Mouse (Mus musculus) forebrain, embryonic 10.5 days (tissue): ENCODE measurements around the gene 0610009B22Rik. TPM values are rescaled to one million over a fixed set of nuclear protein-coding genes. Genes with fewer than 3 reads are reported as not detected.

Experiments
- DNase-seq: peaks from one replicate; pipeline ENCODE4 v3.0.0-alpha.2; 2017; ENCODE audit warnings: low spot score; ENCODE audit errors: extremely low spot score
- H3K27ac ChIP-seq: fragments of 300-500 bp; sonication (generic); 2 replicates; pipeline ENCODE4 v1.5.1; 2016; ENCODE audit warnings: mild to moderate bottlenecking
- H3K27me3 ChIP-seq: fragments of 300-500 bp; sonication (generic); 2 replicates; pipeline ENCODE4 v1.6.1; 2016; ENCODE audit warnings: mild to moderate bottlenecking; ENCODE audit not compliant: poor library complexity, severe bottlenecking
- H3K36me3 ChIP-seq: fragments of 300-500 bp; sonication (generic); replicated peaks from 2 replicates; pipeline ENCODE4 v1.6.1; 2016; ENCODE audit warnings: mild to moderate bottlenecking, moderate library complexity
- H3K4me1 ChIP-seq: fragments of 300-500 bp; sonication (generic); 2 replicates; pipeline ENCODE4 v1.6.1; 2016
- H3K4me3 ChIP-seq: fragments of 300-500 bp; sonication (generic); 2 replicates; pipeline ENCODE4 v1.5.1; 2016; ENCODE audit warnings: mild to moderate bottlenecking, moderate library complexity
- H3K9me3 ChIP-seq: fragments of 300-500 bp; sonication (generic); 2 replicates; pipeline ENCODE4 v1.6.1; 2016; ENCODE audit warnings: mild to moderate bottlenecking, moderate library complexity
- WGBS: fragments of 180-500 bp; shearing (Covaris S2); methylation state at CpG from one replicate; pipeline ENCODE4 v1.1.7; 2016; 5-methylcytosine and 5-hydroxymethylcytosine counted together
- polyA plus RNA-seq: library from polyadenylated mRNA; unstranded; fragments of >200 nt; fragmentation: Nextera tagmentation; extraction: Ambion mirVana; gene quantifications from 2 replicates; pipeline ENCODE4 v1.2.1, GENCODE M21; 2016

0610009B22Rik gene
- polyA plus RNA-seq, 1 experiment from 2014 or later = 78.7 TPM

DNA sequence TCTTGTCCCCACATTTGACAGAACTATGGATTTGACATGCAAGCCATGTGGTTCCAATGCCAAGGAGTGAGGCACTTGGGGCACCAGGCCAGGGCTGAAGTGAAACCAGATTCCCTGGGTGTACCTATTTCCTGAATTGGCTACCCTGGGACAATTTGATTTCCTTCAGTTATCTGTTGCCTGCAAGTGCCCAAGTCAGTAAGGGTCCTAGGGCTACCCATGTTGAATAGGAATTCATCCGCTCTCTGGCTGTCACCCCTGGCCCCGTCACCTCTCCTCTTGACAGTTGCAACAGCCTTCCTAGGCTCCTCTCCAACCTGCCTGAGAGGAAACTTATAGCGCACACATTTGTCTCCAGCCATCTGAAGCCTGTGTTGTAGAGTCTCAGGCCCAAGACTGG lies 33.8 kb downstream of the 0610009B22Rik start:
- WGBS = 95% methylated on average over 3 of the region's 3 CpGs
- H3K4me3 ChIP-seq = no peak overlapping the region
- H3K4me1 ChIP-seq = peaks cover 21% of the 10 kb centered on the region

DNA sequence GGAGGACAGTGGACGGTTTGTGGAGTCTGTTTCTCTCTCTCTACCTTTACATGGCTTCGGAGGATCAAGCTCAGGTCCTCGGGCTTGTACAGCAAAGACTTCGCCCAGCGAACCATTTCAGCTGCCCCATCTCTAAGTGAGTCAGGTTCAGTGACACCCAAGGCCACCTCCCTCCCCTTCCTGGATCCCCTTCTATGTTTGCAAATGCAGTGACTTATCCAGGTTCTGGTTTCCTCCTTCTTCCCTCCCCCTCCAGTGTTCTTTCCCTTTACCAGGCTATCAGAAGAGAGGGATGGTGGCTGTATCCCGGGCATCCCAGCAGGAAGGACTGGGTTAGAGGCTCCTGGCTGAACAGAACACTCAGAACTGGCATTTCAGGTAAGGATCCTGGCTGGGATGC lies 34.9 kb downstream of the 0610009B22Rik start:
- WGBS = 92% methylated on average over 6 of the region's 6 CpGs
- no peak for DNase-seq
- Histone ChIP-seq H3K36me3 (no peaks in the 10 kb centered on the region), H3K9me3 (no peaks in the 10 kb centered on the region), H3K4me3 (no peak overlapping the region), H3K27ac (no peak overlapping the region), H3K4me1 (peaks cover 33% of the 10 kb centered on the region), H3K27me3 (peaks cover 32% of the 10 kb centered on the region)

More for the DNA sequence above, 33.8 kb downstream of the 0610009B22Rik start:
- H3K27me3 ChIP-seq = peaks cover 22% of the 10 kb centered on the region
- no peaks in the 10 kb centered on the region for H3K9me3 ChIP-seq
- H3K36me3 ChIP-seq = no peaks in the 10 kb centered on the region
- DNase-seq = no peak
- no peak overlapping the region for H3K27ac ChIP-seq

DNA sequence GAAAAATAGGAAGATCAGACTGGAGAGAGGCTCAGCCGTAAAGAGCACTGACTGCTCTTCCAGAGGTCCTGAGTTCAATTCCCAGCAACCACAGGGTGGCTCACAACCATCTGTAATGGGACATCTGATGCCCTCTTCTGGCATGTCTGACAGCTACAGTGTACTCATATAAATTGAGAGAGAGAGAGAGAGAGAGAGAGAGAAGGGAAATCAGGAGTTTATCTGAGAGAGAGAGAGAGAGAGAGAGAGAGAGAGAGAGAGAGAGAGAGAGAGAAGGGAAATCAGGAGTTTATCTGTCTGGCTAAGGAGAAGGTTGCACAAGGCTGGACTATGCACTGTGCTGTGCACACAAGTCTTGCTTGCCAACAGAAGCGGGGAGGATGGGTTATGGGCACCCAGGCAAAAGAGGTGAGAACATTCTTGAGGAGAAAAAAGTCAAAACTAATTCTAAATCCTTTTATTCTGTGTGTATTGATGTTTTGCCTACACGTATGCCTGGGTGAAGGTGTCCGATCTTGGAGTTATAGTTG lies 35.7 kb downstream of the 0610009B22Rik start:
- Histone ChIP-seq H3K4me1 (peaks cover 41% of the 10 kb centered on the region), H3K27me3 (peaks cover 32% of the 10 kb centered on the region), H3K4me3 (no peak overlapping the region), H3K9me3 (no peaks in the 10 kb centered on the region), H3K27ac (no peak overlapping the region), H3K36me3 (no peaks in the 10 kb centered on the region)
- DNase-seq = no peak
- 94% methylated on average over 4 of the region's 4 CpGs for WGBS

DNA sequence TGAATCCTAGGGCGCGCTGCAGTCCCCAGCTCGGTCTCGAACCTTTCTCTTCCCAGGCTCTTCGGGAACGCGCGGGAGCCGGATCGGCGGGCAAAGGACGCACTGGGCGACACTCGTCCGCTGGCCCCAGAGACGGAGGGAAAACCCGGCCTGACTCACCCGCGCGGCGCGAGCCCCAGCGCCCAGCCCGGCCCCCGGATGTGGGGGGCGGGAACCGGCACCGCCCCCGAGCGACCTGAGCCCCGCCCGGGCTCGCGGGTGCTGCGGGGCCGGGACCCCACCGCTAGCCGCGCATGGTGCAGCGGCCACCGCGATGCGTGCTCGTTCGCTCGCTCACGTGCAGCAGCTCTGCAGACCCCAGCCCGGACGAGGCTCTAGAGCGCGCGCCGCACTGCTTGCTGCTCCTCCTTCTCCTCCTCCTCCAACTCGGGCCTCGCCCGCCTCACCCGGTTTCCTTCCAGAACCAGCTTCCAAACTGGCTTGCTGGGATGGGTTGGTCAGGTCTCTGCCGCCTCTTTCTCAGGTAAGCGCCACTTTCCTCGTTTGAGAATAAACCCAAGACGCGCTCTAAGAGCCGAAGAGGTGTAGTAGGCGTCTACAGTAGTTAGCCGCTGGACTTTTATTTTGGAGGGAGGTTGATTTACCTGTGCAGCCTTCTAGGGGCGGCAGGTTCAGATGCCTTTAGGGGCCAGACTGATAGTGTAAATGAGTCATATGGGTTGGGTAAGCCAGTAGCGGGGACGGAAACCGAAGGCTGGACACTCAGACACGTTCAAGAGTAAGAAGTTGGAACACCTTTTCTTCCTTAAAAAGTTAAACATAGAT lies 37.8 kb downstream of the 0610009B22Rik start, which contains the start of the genes N4bp3 and D930048N14Rik:
Gene N4bp3, minus strand, starts transcription at position 152 of the 825 bp plus-strand sequence.
Gene D930048N14Rik, plus strand, starts transcription at position 264 of the 825 bp plus-strand sequence.
- Histone ChIP-seq H3K27ac (peak within 1 kb of the TSS; percentile 87), H3K4me1 (peaks cover 54% of the 10 kb centered on the region)

DNA sequence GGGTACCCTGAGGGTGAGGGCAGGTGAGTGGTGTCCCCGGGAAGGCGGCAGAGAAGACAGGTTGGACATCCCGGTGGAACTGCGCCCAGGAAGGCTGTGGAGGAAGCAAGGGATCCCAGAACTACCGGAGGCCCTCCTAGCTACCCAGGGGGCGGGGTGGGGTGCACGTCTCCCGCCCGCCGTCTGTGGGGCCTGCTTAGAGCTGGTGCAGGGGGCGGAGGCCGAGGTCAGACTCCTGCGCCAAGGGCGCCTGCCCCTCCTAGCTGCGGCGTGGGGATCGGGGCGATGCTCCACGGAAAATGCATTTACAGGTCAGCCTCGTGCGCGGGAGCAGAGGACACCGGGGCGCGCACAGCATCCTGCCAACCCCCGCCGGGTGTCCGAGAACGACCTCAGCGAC lies 38.4 kb downstream of the 0610009B22Rik start:
- Histone ChIP-seq H3K4me1 (peaks cover 55% of the 10 kb centered on the region), H3K27me3 (peaks cover 32% of the 10 kb centered on the region), H3K9me3 (no peaks in the 10 kb centered on the region), H3K36me3 (peaks cover 7% of the 10 kb centered on the region), H3K27ac (peak overlapping the region; percentile 87), H3K4me3 (peak overlapping the region; percentile 78)
- DNase-seq = no peak
- under 1% methylated on average over 28 of the region's 30 CpGs for WGBS

More for the DNA sequence above, 37.8 kb downstream of the 0610009B22Rik start, which contains the start of the genes N4bp3 and D930048N14Rik:
- peak; percentile 71 for DNase-seq
- H3K27me3 ChIP-seq = peaks cover 32% of the 10 kb centered on the region
- peaks cover under 1% of the 10 kb centered on the region; the same call in 1 of the 2 replicates for H3K36me3 ChIP-seq
- under 1% methylated on average over 70 of the region's 70 CpGs for WGBS
- H3K9me3 ChIP-seq = no peaks in the 10 kb centered on the region
- H3K4me3 ChIP-seq = peak within 1 kb of the TSS; percentile 78

DNA sequence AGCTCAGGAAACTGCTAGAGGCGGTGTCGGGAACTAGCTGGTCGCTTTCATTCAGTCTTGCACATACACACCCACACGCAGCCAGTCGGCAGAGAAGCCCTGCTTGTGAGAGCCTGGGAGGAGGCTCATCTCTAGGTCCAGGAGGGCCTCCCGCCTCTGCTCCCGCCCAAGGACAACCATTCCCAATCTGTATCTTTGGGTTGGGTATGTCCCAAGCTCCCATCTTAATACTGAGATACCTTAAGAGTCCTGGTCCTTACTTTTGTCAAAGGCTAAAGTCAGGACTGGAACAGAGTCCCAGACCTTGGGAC lies 38.8 kb downstream of the 0610009B22Rik start:
- H3K9me3 ChIP-seq = no peaks in the 10 kb centered on the region
- 2% methylated on average over 7 of the region's 7 CpGs for WGBS
- peaks cover 57% of the 10 kb centered on the region for H3K4me1 ChIP-seq
- peak overlapping the region; percentile 78 for H3K4me3 ChIP-seq
- H3K27ac ChIP-seq = peak overlapping the region; percentile 87
- peaks cover 11% of the 10 kb centered on the region for H3K36me3 ChIP-seq
- no peak for DNase-seq
- peaks cover 32% of the 10 kb centered on the region for H3K27me3 ChIP-seq

DNA sequence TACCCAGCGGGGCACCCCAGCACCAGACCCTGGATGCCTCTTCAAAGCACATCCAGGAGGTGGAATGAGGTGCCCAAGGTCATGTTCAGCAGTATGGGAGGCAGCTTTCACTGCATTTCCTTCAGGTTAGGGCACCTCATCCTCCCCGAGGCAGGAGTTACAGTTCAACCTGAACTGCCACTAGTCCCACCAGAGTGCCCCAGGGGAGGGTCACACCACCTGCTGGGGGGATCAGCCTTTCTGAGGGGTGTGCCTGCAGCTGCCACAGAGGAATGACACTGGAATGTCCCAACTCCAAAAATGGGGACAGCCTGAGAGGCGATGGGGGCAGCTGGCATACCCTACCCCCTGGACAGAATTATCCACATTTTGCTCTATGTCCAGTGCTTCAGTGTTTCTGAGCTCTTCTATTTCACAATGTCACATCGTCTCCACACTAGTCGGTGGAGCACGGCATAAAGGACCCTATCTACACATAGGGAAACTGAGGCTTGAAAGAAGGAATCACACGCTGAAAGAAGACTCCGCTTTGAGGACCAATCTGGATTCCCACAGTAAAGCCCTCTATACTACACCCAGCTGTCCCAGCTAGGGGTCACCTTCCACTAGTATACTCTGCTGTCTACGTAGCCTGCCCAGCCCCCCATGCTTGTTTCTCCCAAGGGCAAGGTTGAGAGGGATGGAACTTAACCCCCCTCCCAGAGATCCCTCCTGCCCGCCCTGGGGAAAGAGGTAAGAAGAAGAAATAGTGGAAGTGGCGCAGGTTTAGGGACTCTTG lies 39.4 kb downstream of the 0610009B22Rik start:
- Histone ChIP-seq H3K36me3 (peaks cover 17% of the 10 kb centered on the region), H3K4me1 (peaks cover 57% of the 10 kb centered on the region), H3K9me3 (no peaks in the 10 kb centered on the region), H3K27ac (peak overlapping the region; percentile 87), H3K27me3 (peaks cover 34% of the 10 kb centered on the region), H3K4me3 (peak overlapping the region; percentile 78)
- WGBS = 25% methylated on average over 11 of the region's 11 CpGs
- DNase-seq = no peak

DNA sequence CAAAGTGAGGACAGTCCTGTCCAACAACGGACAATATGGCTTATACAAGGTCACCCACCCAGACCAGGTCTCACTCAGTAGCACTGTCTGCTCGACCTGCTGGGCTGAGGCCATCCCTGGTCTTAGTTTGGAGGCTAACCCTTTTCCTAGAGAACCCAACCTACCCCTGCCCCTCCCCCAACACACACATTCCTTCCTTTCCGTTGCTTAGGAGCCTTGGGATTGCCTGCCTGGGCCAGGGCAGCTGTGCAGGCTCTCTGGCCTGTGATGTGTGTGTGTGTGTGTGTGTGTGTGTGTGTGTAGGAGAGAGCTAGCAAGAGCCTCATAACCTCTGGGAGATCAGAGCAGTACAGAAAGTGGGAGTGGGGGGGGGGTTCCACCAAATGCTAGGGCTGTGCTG lies 40.1 kb downstream of the 0610009B22Rik start:
- Histone ChIP-seq H3K9me3 (no peaks in the 10 kb centered on the region), H3K27ac (peak overlapping the region; percentile 87), H3K4me1 (peaks cover 64% of the 10 kb centered on the region), H3K36me3 (peaks cover 24% of the 10 kb centered on the region), H3K4me3 (peak overlapping the region; percentile 78), H3K27me3 (peaks cover 41% of the 10 kb centered on the region)
- WGBS = 26% methylated on average over 3 of the region's 3 CpGs
- DNase-seq = peak; percentile 76

DNA sequence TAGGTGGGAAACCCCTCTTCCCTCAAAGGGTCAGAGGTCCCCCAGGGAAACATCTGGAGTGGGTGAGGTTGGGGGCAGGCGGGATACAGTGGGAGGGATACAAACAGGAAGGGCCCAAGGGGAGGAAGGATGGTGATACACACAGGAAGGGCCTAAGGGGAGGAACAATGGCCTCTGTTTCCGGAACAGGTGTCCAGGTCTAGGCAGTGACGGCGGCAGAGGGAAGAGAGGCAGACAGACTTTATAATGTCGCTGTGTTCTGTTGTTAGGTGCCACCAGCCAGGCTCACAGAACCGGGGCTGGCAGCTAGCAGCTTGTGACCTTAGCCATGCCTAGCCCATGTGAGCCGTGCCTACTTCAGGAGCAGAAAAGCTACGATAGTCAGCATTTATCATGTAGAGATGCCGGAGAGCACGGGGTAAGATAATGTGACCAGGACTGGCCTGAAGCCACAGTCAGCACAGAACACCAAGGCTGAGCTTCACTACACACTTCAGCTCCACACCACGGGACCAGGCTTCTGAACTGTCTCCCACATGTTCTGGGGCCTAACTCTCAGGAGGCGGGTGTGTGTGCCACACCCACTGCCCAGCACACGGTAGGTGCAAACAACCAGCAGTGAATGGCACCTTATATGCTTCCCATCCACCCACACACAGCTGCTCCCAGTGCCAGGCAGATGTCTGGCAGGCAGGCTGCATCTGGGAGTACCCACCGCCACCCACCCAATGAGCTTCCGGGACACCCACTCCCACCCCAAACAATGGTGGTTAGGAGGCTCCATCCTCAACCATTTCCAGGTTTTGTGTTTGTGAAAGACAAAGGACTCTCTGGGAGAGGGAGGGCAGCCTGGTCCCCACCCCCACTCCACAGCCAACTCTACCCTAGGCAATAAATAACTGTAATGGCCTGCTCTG lies 41.7 kb downstream of the 0610009B22Rik start:
- H3K27ac ChIP-seq = peak overlapping the region; percentile 87
- peaks cover 67% of the 10 kb centered on the region for H3K4me1 ChIP-seq
- H3K27me3 ChIP-seq = peaks cover 43% of the 10 kb centered on the region
- WGBS = 81% methylated on average over 15 of the region's 15 CpGs
- H3K4me3 ChIP-seq = no peak overlapping the region
- DNase-seq = no peak
- H3K36me3 ChIP-seq = peaks cover 40% of the 10 kb centered on the region
- H3K9me3 ChIP-seq = no peaks in the 10 kb centered on the region

DNA sequence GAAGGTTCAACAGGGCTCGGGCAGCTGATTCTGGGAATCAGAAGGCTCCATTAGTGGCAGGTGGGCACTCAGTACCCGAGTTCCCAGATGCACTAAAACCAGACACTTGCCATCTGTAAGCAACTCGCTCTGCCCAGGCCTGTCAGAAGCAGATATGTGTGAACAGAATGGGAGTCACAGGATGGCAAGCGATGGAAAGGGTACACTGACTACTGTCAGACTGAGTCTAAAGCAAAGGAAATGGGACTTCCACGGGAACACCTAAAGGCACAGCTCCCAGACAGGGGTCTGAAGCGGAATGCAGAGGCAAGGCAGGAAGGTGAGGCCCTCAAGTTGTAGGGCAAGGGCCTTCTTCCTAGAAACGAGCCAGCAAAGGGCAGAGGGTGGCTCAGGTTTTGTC lies 42.4 kb downstream of the 0610009B22Rik start:
- DNase-seq = no peak
- no peaks in the 10 kb centered on the region for H3K9me3 ChIP-seq
- H3K27me3 ChIP-seq = peaks cover 36% of the 10 kb centered on the region
- H3K36me3 ChIP-seq = peaks cover 43% of the 10 kb centered on the region
- 79% methylated on average over 7 of the region's 7 CpGs for WGBS
- H3K4me1 ChIP-seq = peaks cover 65% of the 10 kb centered on the region
- H3K27ac ChIP-seq = peak overlapping the region; percentile 87; the same call in 1 of the 2 replicates
- no peak overlapping the region for H3K4me3 ChIP-seq

DNA sequence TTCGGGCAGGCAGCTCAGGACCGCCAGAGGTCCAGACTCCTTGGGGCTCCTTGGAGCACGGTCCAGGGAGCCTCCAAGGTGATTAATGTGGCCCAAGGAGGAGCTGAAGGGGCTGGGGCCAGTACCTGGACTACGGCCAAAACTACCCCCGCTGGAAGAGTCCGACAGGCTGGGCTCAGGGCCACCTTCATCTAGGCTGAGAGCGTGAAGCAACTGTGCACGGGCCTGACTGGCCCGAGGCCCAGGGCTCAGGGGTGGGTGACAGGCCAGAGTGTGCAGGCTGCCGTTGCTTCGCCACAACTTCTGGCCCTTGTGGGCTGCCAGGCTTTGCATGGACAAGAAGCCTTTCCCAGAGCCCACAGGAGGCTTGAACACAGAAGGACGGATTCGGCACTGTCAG lies 43.4 kb downstream of the 0610009B22Rik start:
- Histone ChIP-seq H3K36me3 (peaks cover 43% of the 10 kb centered on the region), H3K27ac (peak overlapping the region; percentile 87), H3K27me3 (peaks cover 27% of the 10 kb centered on the region), H3K9me3 (no peaks in the 10 kb centered on the region), H3K4me3 (0 out of 2 replicates have a peak overlapping the region, but pooled peaks have one; percentile 1), H3K4me1 (peaks cover 55% of the 10 kb centered on the region)
- no peak for DNase-seq
- 93% methylated on average over 13 of the region's 13 CpGs for WGBS

DNA sequence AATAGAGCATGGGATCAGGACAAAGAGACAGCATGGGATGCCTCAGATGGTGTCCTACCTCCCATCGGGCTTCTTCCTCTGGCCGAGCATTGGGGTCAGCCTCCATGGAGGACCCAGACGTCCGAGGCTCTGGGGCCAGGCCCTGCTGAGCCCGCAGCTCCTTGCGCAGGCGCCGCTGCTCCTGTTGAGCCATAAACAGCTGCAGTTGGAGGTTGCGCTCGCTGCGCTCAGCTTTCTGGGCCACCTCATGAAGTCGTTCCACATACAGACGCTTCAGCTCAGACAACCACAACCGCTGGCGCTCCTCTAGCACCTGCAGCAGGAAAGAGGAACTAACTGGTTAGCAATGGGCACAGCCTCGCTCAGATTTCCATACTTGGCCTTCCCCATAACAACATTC lies 44.5 kb downstream of the 0610009B22Rik start:
- Histone ChIP-seq H3K27me3 (peaks cover 16% of the 10 kb centered on the region), H3K27ac (peak overlapping the region; percentile 62; the same call in 1 of the 2 replicates)
- 82% methylated on average over 16 of the region's 16 CpGs for WGBS

More for the DNA sequence above, 44.5 kb downstream of the 0610009B22Rik start:
- Histone ChIP-seq H3K9me3 (no peaks in the 10 kb centered on the region), H3K4me3 (no peak overlapping the region), H3K36me3 (peaks cover 43% of the 10 kb centered on the region), H3K4me1 (peaks cover 45% of the 10 kb centered on the region)
- DNase-seq = no peak
